Mouse (Mus musculus) brain, embryonic 18.5 days (tissue): Measurements from ENCODE around the gene Atp13a1.

ENCODE experiments used
- DNase-seq: peaks from one replicate; pipeline ENCODE4 v3.0.0-alpha.2; 2012; ENCODE audit warnings: low read depth, low spot score

Gene Atp13a1

DNA sequence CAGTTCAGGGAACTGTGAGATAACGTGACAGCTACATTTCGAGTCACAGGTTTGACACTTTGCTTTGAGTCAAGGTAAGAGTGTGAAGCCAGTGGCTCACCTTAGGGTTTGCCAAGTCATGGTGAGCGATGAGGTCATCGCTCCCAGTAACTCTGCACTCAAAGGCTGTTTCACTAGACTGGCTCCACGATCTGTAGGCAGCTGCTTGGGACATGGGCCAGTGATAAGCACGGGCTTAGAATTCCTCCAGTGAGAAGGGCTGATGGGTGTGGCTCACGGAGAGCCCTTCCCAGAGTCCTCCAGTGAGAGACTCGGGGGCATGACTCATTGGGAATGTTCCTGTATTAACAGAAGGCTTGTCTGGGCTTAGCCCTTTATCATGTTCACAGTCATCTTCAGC is 58.0 kb downstream of the Atp13a1 start:
- no peak for DNase-seq

DNA sequence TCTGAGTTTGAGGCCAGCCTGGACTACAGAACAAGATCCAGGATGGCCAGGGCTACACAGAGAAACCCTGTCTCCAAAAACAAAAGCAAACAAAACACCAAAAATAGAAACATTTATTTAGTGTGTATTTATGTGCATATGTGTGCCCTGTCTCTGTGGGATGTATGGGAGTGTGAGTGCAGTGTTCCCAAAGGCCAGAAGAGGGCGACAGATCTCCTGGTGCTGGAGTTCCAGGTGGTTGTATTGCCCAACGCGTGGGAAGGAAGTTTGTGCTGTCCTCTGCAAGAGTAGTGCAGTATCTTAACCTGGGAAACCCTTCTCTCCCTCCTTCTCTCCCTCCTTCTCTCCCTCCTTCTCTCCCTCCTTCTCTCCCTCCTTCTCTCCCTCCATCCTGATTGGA is 58.9 kb downstream of the Atp13a1 start:
- DNase-seq, result no peak

GRCm38 (mm10) chr8:69850926-69851506 is 60.1 kb downstream of the Atp13a1 start:
- no peak for DNase-seq

GRCm38 (mm10) chr8:69853869-69854268 is 62.9 kb downstream of the Atp13a1 start:
- DNase-seq, result no peak
